Mouse (Mus musculus) testis, adult 2 months (tissue): ENCODE results near the gene Get4. TPM values are rescaled to one million over a fixed set of nuclear protein-coding genes. Genes with fewer than 3 reads are reported as not detected.
A peak's percentile ranks its signal among the peaks of the same experiment; 100 is the strongest.

ENCODE experiments used
- H3K27ac ChIP-seq: fragments of 200-500 bp; 2 replicates; pipeline ENCODE4 v1.5.1; 2012; ENCODE audit warnings: low read depth, low read length; ENCODE audit not compliant: control insufficient read depth, insufficient read depth
- H3K27me3 ChIP-seq: fragments of 200-500 bp; 2 replicates; pipeline ENCODE4 v1.6.1; 2012; ENCODE audit warnings: mild to moderate bottlenecking, low read length, moderate library complexity; ENCODE audit not compliant: control insufficient read depth, insufficient read depth
- H3K36me3 ChIP-seq: fragments of 200-500 bp; 2 replicates; pipeline ENCODE4 v1.6.1; 2012; ENCODE audit warnings: mild to moderate bottlenecking, low read length; ENCODE audit not compliant: control insufficient read depth, insufficient read depth
- H3K4me1 ChIP-seq: fragments of 200-500 bp; 2 replicates; pipeline ENCODE4 v1.6.1; 2012; ENCODE audit warnings: low read length; ENCODE audit not compliant: control insufficient read depth, insufficient read depth
- H3K4me3 ChIP-seq: fragments of 200-500 bp; 2 replicates; pipeline ENCODE4 v1.5.1; 2012; ENCODE audit warnings: low read depth, mild to moderate bottlenecking, low read length, moderate library complexity, mixed read lengths; ENCODE audit not compliant: control insufficient read depth
- CTCF ChIP-seq: fragments of 200-500 bp; IDR thresholded peaks from 2 replicates; pipeline ENCODE4 v1.5.1; 2012; ENCODE audit warnings: low read depth, mild to moderate bottlenecking, inconsistent platforms, low read length, moderate library complexity; ENCODE audit not compliant: control insufficient read depth, insufficient read depth, insufficient replicate concordance
- POLR2A ChIP-seq: fragments of 200-500 bp; IDR thresholded peaks from 2 replicates; pipeline ENCODE4 v1.6.1; 2012; ENCODE audit warnings: low read depth, mild to moderate bottlenecking, inconsistent platforms, low read length, moderate library complexity; ENCODE audit not compliant: control insufficient read depth
- polyA plus RNA-seq: library from polyadenylated mRNA; depleted of rRNA; stranded (reverse); fragments of >200 nt; gene quantifications from 2 replicates; pipeline ENCODE4 v1.2.3, GENCODE M21; 2012; rRNA removed

The Get4 gene
- 117 and 150 TPM in 2 replicates for polyA plus RNA-seq

DNA sequence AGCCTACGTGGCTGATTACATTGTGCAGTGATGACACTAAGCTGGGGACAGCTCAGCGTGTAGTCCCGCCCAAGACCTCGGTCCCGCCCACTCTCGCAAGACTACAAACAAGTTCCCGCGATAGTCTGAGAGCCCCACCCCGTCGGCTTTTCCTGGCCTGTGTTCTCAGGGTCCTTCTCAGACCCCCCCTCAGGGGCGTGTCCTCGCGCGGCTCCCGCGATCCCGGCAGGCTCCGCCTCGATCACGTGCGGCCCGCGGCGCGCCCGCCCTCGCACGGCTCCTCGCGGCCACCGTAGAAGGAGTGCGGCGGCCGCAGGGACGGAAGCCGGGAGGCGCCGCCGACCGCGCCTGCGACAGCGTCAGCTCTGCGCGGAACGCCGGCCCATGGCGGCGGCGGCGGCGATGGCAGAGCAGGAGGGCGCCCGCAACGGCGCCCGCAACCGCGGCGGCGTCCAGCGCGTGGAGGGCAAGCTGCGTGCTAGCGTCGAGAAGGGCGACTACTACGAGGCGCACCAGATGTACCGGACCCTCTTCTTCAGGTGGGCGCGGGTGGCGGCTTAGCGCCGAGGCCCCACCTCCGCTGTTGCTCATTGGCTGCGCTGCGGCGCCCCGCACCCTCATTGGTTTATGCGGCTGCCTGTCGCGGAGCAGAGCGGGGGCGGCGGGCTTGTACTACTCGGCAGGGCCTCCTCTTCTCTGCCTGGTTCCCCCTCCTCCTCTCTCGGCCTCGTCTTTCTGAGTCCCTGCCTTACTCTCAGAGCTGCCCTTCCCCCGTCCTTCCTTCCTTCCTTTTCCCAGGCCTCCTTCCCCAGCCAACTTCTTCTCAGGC is at the start of gene Get4:
TSS of gene Get4 (plus strand) at position 244 of the 829 bp plus-strand sequence.
- TF ChIP-seq POLR2A: peak; percentile 59; the same call in 1 of the 2 replicates
- no peak for TF ChIP-seq CTCF
- peaks cover 18% of the 10 kb centered on the region for H3K4me1 ChIP-seq
- peak within 1 kb of the TSS; percentile 98 for H3K27ac ChIP-seq
- H3K36me3 ChIP-seq: no peaks in the 10 kb centered on the region
- H3K27me3 ChIP-seq: no peaks in the 10 kb centered on the region
- H3K4me3 ChIP-seq: peak within 1 kb of the TSS; percentile 97

- no peak overlapping the region for H3K4me3 ChIP-seq
- no peaks in the 10 kb centered on the region for H3K36me3 ChIP-seq
- H3K27ac ChIP-seq: no peak overlapping the region
- TF ChIP-seq POLR2A (no peak), CTCF (no peak)
- peaks cover 14% of the 10 kb centered on the region for H3K4me1 ChIP-seq
- H3K27me3 ChIP-seq: no peaks in the 10 kb centered on the region
These were observed 48.8 kb upstream of the Get4 start for GRCm38 (mm10) chr5:139203312-139203711.

DNA sequence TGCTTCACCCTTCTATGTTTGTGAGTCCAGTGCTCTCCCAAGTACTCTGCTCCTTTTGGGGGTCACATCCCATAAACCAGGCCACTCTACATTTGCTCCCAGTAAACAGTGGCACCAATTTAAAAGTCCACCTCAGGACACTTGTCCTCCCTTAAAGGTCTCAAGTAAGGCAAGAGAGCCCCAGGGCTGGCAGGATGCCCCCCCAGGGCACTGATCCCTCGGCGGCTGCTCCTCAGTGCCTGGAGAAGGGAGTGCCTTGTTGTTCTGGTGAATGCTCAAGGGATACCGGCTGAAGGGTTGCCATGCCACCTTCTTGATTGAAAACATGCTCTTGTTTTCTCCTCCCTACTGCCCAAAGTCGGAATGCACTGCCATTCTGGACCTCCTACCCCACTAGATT is 46.0 kb upstream of the Get4 start:
- Histone ChIP-seq H3K36me3 (no peaks in the 10 kb centered on the region), H3K27ac (no peak overlapping the region), H3K4me3 (peak overlapping the region; percentile 36), H3K27me3 (no peaks in the 10 kb centered on the region), H3K4me1 (peaks cover 9% of the 10 kb centered on the region)
- TF ChIP-seq POLR2A (no peak), CTCF (no peak)

DNA sequence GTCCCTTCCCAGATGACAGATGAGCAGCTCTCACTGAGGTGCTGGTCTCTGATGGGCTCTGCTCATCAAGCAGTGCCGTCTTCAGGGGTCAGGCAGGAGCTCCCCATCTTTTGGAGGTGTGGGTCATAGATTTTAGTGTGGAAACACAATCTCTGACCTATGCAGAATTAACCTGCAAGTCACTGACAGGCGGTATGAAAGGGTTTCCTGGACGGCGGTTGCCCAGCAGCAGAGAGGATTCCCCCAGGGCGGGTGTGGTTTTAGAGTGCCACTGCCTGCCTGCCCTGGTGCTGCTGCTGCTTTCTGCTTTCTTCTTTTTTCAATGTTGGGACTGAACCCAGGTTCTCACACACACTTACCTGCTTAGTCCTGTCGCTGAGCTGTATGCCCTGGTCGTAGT is 45.6 kb upstream of the Get4 start:
- Histone ChIP-seq H3K27me3 (no peaks in the 10 kb centered on the region), H3K4me3 (peak overlapping the region; percentile 36), H3K36me3 (no peaks in the 10 kb centered on the region), H3K4me1 (peaks cover 6% of the 10 kb centered on the region), H3K27ac (no peak overlapping the region)
- no peak for TF ChIP-seq CTCF
- no peak for TF ChIP-seq POLR2A

GRCm38 (mm10) chr5:139208183-139208582 is 43.9 kb upstream of the Get4 start:
- Histone ChIP-seq H3K4me1 (peaks cover 2% of the 10 kb centered on the region; the same call in 1 of the 2 replicates), H3K27me3 (no peaks in the 10 kb centered on the region), H3K4me3 (no peak overlapping the region), H3K27ac (no peak overlapping the region), H3K36me3 (peaks cover 2% of the 10 kb centered on the region)
- no peak for TF ChIP-seq POLR2A
- no peak for TF ChIP-seq CTCF

DNA sequence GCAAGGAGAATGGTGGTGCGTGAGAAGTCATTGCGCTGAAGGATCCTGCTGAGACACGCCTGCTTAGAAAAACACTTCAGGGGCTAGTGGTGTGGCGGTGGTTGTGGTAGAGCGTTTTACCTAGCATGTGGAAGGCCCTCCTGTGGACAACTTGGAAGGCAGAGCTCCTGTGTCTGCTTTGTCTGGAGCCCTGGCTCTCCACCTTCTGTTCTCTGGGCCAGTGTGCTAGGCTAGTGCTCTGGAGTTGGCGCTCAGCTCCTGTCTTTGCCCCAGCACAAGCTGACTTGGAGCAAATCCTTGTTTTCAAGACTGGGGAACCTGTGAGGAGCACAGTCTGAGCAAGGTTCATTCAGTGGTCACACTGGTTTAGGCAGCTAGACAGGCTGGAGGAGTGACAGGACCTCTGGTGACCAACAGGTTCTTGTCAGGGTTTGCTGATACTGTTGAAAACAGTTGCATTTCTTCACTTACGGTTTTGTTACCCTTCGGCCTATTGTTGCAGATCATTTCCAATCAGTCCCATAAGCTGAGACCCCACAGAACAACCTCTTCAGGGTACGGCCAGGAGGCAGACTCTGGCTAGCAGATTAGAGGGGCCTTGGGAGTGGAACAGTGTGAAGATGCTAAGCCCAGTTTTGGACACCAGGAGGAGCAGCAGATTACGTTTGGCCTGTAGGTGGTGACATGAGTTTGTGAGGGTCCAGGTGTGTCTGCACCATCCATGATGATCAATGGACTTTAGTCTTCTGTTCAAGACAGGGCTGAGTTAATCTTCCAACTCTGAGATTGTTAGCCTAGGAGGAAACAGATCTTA is 43.0 kb upstream of the Get4 start:
- H3K4me1 ChIP-seq: peaks cover 2% of the 10 kb centered on the region; the same call in 1 of the 2 replicates
- no peaks in the 10 kb centered on the region for H3K27me3 ChIP-seq
- H3K36me3 ChIP-seq: peaks cover 3% of the 10 kb centered on the region
- H3K4me3 ChIP-seq: no peak overlapping the region
- peak; percentile 35; the same call in 1 of the 2 replicates for TF ChIP-seq CTCF
- TF ChIP-seq POLR2A: no peak
- H3K27ac ChIP-seq: no peak overlapping the region

- Histone ChIP-seq H3K27me3 (no peaks in the 10 kb centered on the region), H3K4me3 (no peak overlapping the region), H3K4me1 (peaks cover 2% of the 10 kb centered on the region; the same call in 1 of the 2 replicates), H3K27ac (no peak overlapping the region), H3K36me3 (peaks cover 3% of the 10 kb centered on the region)
- TF ChIP-seq CTCF (no peak), POLR2A (no peak)
These were observed 42.5 kb upstream of the Get4 start for GRCm38 (mm10) chr5:139209685-139210026.
